Mouse (Mus musculus) monocyte, adult 5-6 weeks (primary cell): ENCODE results near the gene Ctnnbl1. TPM values are rescaled to one million over a fixed set of nuclear protein-coding genes. Genes with fewer than 3 reads are reported as not detected.

Experiments used
- ATAC-seq: fragments of 153-309, 156-312 bp; replicated peaks from 2 replicates; pipeline ENCODE4 v1.8.0; 2017; ENCODE audit warnings: mild to moderate bottlenecking; ENCODE audit not compliant: low TSS enrichment, insufficient number of reproducible peaks, severe bottlenecking, poor library complexity, low FRiP score
- total RNA-seq: library from RNA; stranded (forward); fragments of 200-1000, 200-491, 200-594 nt; gene quantifications from 3 replicates; pipeline ENCODE4 v1.2.3, GENCODE M21; 2017

Ctnnbl1 gene
- total RNA-seq: 42.9 to 46.7 TPM (median 46.5 TPM) in 3 replicates

GRCm38 (mm10) chr2:157736854-157737850 is at the start of gene Ctnnbl1:
TSS of gene Ctnnbl1 (plus strand) at chr2:157737401.
- ATAC-seq: peak; percentile 99

- no peak for ATAC-seq
Measured at GRCm38 (mm10) chr2:157687506-157687905, 49.7 kb upstream of the Ctnnbl1 start.

GRCm38 (mm10) chr2:157691266-157692105 is 45.7 kb upstream of the Ctnnbl1 start:
- ATAC-seq: no peak

GRCm38 (mm10) chr2:157692365-157692932 is 44.8 kb upstream of the Ctnnbl1 start:
- ATAC-seq: no peak

- ATAC-seq: no peak
Measured at GRCm38 (mm10) chr2:157693576-157693975, 43.6 kb upstream of the Ctnnbl1 start.

- ATAC-seq: no peak
Measured at GRCm38 (mm10) chr2:157696297-157696731, 40.9 kb upstream of the Ctnnbl1 start.

GRCm38 (mm10) chr2:157703155-157703554 is 34.0 kb upstream of the Ctnnbl1 start:
- ATAC-seq: no peak

GRCm38 (mm10) chr2:157704991-157705776 is 32.0 kb upstream of the Ctnnbl1 start:
- no peak for ATAC-seq

- ATAC-seq: no peak
Measured at GRCm38 (mm10) chr2:157705777-157706158, 31.4 kb upstream of the Ctnnbl1 start.

GRCm38 (mm10) chr2:157707191-157707923 is 29.8 kb upstream of the Ctnnbl1 start:
- no peak for ATAC-seq

GRCm38 (mm10) chr2:157712677-157713076 is 24.5 kb upstream of the Ctnnbl1 start:
- ATAC-seq: no peak

GRCm38 (mm10) chr2:157715586-157716191 is 21.5 kb upstream of the Ctnnbl1 start:
- ATAC-seq: no peak

- no peak for ATAC-seq
Measured at GRCm38 (mm10) chr2:157718441-157718840, 18.8 kb upstream of the Ctnnbl1 start.

- no peak for ATAC-seq
Measured at GRCm38 (mm10) chr2:157723883-157724573, 13.2 kb upstream of the Ctnnbl1 start.

- no peak for ATAC-seq
Measured at GRCm38 (mm10) chr2:157724574-157724914, 12.7 kb upstream of the Ctnnbl1 start.

- ATAC-seq: no peak
Measured at GRCm38 (mm10) chr2:157744619-157745018, 7.4 kb downstream of the Ctnnbl1 start.

GRCm38 (mm10) chr2:157745735-157746134 is 8.5 kb downstream of the Ctnnbl1 start:
- no peak for ATAC-seq
